Mouse (Mus musculus) urinary bladder, postnatal 10 days (tissue): ENCODE measurements around the gene Sirt3.

Source experiments
- DNase-seq: peaks from one replicate; pipeline ENCODE4 v3.0.0; 2022; ENCODE audit warnings: low spot score

The Sirt3 gene

DNA sequence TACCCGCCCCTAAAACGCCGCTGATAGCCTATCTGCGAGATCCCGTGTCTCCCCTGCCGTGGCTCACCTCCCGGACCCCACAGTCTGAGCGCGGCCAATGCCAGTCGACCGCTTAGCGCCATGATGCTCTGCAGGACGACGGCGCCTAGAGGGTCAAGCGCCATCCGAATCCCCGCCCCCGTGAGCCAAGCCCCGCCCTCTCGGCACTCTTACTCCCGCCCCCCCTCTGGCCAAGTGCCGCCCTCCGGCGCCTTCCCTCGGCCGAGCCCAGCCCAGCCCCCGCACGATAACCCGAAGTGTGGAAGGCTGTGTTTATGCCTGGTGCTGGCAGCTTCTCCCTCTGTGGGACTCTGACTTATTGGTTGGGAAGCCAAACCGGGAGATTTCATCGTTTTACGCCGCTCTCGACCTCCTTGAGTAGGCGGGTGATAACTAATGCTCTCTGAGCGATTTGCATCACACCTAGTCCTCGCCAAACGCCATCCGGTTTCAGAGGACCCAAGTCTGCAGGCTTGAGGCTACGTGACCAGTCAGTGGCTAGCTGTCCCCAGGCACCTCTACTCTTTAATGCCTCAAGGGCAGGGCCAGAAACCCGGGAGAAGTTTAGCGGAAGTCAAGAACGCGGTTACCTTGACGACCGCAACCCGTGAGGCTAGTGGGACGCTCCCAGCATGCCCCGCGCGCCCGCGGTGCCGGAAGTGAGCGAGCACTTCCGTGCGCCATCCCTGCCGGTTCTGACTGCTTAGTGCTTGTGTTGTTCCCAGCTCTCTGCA, at the start of gene Sirt3, which contains the start of gene Psmd13:
TSS of gene Sirt3 (minus strand) at position 614 of the 773 bp plus-strand sequence.
TSS of gene Psmd13 (plus strand) at position 273 of the 773 bp plus-strand sequence.
- peak; percentile 74 for DNase-seq

DNA sequence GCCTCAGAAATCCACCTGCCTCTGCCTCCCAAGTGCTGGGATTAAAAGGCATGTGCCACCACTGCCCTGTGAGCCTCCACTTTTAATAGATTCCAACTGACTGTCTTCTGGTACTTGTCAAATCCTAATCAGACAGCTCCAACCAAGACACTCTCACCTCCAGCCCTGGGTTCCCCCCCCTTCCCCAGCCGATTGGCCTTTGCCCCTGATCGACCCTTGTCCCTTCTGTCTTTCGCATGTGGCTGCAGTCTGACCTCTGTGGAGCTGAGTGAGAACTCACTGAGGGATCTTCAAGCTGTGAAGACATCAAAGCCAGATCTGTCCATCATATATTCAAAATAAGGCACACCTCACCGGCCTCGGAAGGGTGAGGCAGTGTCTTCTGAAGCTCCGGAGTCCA, 45.1 kb upstream of the Sirt3 start:
- no peak for DNase-seq

DNA sequence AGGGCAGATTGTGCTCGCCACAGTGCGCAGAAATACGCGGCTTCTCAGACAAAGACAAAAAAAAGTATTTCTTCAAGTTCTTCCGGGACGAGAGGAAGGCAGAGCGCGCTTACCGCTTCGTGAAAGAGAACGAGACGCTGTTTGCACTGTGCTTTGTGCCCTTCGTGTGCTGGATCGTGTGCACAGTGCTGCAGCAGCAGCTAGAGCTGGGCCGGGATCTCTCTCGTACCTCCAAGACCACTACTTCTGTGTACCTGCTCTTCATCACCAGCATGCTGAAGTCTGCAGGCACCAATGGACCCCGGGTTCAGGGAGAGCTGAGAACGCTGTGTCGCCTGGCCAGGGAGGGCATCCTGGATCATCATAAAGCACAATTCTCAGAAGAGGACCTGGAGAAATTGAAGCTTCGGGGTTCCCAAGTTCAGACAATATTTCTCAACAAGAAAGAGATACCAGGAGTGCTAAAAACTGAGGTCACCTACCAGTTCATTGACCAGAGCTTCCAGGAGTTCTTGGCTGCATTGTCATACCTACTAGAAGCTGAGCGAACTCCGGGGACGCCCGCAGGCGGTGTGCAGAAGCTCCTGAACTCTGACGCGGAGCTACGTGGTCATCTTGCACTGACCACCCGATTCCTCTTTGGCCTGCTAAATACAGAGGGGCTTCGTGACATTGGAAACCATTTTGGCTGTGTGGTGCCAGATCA, 41.1 kb upstream of the Sirt3 start:
- DNase-seq: no peak

DNA sequence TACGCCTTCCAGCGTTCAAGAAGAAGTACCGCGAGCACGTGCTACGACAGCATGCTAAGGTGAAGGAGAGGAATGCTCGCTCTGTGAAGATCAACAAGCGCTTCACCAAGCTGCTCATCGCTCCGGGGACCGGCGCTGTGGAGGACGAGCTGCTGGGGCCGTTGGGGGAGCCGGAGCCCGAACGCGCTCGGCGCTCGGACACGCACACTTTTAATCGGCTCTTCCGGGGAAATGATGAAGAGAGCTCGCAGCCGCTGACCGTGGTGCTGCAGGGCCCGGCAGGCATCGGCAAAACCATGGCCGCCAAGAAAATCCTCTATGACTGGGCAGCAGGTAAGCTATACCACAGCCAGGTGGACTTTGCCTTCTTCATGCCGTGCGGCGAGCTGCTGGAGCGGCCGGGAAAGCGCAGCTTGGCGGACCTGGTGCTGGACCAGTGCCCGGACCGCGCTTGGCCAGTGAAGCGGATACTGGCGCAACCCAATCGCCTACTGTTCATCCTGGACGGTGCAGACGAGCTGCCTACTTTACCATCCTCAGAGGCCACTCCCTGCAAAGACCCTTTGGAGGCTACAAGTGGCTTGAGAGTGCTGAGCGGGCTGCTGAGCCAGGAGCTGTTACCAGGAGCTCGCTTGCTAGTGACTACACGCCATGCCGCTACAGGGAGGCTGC, 40.4 kb upstream of the Sirt3 start:
- DNase-seq: no peak

DNA sequence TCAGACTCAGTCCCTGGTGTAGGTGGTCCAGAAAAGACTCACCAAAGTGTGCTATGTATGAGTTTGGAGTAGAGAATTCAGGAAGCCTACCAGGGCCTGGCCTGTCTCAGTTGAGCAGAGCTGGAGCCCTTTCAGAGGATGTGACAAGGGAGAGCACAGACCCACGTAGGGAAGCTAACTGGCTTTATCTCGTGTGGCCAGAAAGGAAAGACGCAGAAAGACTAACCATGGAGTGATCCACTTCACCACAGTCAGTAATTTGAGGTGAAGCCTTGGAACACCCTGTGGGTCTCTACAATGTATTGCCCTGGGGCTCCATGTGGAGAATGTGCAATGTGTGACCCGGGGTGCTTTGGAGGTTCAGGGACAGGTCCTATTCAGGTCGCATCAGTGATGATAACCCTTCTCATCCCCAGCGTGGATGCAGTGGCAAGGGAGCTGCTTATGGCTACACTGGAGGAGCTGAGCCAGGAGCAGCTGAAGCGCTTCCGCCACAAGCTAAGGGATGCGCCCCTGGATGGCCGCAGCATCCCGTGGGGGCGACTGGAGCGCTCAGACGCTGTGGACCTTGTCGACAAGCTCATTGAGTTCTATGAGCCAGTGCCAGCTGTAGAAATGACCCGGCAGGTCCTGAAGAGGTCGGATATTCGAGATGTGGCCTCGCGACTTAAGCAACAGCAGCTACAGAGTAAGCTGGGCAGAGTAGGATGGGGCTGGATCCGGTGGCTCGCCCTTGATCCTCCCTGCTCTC, 39.3 kb upstream of the Sirt3 start:
- DNase-seq: no peak

DNA sequence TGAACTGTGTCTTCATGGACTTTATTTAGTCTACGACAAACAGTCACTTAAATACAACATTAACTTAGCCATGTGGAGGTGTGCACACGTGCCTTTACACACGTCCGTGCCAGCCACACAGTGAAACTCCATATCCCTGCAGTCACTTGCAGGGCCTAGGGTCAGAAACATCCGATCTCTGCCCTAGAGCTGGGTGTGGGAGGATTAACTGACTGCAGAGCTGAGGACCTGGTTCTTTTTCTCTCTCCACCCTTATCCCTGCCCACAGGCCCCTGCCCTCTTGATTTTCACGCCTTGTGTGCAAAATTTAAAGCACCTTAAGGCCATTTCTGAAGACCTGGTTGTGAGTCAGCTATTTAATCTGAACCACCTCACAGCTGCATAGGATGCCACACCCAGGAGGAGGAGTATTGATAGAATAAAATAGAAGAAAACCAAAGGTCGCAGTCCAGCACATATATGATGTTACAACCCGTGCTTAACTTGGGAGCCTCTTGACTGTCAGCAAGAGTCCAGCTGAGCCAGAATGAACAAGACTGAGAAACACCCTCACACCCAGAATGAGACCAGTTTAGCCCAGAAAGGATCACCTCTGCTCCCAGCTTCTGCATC, 38.4 kb upstream of the Sirt3 start, which contains the start of gene Nlrp6:
TSS of gene Nlrp6 (plus strand) at position 485 of the 612 bp plus-strand sequence.
- no peak for DNase-seq

DNA sequence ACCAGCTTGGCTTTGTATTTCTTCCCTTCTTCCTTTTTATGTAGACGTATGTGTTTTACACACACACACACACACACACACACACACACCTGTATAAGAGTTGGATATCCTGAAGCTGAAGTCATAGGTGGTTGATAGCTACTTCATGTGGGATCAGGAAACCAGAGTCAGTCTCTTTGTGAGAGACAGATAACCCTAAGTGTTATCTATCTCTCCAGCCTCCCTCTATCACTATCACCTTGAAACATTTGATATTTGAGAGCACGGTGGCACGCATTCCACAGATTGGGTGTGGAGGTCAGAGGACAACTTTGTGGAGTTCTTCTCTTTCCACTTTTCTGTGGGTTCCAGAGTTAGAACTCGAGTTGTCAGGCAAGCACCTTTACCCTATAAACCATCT, 37.8 kb upstream of the Sirt3 start:
- DNase-seq: no peak

DNA sequence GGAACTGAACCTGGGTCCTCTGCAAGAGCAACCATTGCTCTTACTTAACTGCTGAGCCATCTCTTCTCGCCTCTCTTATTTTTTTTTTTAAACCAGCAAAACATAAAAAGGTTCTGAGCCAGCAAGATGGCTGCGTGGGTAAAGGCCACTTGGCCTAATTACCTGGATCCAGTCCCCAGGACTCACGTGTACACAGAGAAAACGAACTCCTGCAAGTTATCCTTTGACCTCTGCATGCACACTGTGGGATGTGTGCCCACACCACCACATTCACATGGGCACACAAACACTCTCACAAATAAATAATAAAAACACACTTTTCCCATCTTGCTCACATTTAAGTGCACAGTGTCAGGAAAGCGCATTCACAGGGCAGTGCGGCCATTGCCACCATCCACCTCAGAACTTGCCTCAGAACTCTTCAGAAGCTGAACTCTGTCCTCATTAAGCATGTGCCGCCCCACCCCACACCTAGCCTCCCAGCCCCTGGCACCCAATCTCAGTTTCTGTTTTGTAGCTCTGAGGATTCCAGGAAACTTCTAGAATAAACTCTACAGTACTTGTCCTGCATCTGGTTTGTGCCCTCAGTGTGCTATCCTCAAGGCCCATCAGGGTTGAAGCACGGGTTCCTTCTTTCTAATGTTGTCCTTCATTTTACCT, 32.1 kb upstream of the Sirt3 start:
- DNase-seq: no peak

DNA sequence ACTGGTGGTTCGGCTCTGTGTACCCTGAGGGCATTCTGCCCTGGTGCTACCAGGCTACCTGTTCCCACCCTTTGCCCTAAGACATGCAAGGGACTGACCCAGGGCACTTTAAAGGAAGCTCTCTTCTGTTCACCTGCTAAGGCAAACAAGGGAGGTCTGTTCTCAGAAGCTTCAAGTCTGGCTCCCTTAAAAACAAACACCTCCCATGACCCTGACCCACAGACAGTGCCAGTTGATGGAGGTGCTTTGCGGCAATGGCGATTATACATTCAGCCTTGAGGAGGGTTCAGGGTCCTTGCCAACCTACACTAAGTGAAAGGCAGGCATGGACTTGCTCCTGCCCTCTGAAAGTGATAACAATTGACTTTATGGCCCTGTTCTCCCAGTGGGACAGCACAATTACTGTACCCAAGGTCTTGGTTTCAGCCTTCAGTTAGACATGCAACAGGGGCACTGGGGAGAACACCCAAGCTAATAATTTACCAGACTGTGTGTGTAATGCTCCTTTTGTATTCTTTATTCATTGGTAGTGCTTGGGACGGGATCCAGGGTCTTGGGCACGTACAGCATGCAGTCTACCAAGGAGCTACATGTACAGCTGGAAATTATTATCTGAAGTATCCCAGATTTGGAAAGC, 30.9 kb upstream of the Sirt3 start:
- no peak for DNase-seq

DNA sequence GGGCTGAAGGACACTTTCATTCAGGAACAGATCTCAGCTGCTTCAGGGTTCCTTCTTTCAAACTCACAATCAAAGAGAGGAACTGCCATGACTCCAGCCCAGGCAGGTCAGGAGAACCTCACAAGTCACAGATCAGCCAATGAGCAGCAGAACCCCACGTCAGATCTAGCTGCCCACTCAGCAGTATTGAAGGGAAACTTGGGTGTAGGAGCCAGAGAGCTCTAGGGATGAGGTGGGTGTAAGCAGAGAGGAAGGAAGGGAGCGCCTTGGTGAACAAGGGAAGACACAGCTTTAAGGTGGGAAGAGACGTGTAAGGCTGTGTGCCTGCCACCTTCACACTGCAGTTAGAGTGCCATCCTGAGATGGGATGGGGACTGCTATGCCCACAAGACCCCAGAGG, 30.2 kb upstream of the Sirt3 start:
- DNase-seq: no peak

DNA sequence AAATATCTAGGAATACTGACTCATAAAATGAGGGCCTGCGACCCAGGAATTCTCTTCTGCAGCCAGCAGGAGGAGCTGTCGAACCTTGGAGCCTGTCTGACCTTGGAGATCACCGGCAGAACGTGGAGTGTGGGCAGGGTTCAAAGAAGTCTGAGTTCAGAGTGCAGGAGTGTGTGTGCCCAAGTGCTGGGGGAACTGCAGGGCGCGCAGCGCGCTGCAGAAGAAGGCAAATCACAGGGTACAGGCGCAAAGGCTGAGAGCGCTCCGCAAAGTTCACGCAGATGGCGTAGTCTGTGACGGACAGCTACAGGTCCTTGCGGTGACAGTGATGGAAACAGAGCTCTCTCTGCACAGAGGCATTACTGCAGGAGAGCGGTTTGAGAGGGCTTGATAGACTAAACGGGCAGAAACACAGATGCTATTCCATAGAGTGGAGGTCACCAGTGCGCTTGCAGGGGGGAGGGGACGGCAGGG, 26.6 kb upstream of the Sirt3 start:
- no peak for DNase-seq

DNA sequence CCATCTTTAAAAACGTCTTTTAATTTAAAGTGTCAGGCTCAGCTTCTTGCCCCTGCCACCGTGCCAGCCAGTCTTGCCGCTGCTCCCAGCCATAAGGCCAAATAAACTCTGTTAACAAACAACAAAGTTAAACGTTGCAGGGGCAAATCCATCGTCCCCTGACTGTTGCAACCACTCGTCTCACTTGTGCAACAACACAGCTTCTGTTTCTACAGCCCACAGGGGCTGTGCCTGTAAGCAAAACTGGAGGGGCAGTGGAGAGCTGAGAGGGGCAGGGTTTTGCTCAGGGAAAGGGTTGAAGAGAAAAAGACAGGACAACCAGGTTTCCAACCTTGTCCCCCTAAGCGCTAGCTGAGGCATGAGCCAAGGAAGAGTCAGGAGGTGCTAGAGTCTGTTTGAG, 26.1 kb upstream of the Sirt3 start:
- no peak for DNase-seq

DNA sequence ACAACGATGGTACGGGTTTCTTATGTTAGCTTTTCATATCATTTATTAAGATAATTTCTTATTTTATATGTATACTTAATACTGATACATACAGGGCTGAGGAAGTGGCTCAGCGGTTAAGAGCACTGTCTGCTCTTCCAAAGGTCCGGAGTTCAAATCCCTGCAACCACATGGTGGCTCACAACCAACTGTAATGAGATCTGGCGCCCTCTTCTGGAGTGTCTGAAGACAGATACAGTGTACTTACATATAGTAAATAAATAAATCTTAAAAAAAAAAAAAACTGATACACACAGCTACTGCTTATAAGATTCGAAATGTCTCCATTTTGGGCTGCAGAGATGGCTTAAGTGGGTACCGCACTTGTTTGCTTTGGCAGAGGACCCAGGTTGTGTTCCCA, 25.6 kb upstream of the Sirt3 start:
- no peak for DNase-seq

DNA sequence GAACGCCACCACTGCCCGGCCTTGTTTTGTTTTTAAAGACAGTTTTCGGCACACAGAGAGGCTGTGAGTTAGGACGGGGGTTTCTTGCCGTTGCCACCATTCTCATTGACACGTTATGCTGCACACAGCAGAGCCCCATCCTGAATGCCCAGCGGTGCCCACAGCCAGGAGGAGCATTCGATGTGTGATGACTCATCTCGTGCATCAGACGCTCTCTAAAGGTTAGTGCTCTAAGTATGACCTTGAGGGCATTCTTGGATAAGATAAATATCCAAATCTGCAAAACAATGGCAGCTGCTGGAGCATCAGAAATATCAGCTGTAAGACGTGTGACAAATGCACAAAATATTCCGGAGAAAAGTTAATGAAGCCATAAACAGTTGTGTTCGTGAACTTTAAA, 25.0 kb upstream of the Sirt3 start:
- no peak for DNase-seq

DNA sequence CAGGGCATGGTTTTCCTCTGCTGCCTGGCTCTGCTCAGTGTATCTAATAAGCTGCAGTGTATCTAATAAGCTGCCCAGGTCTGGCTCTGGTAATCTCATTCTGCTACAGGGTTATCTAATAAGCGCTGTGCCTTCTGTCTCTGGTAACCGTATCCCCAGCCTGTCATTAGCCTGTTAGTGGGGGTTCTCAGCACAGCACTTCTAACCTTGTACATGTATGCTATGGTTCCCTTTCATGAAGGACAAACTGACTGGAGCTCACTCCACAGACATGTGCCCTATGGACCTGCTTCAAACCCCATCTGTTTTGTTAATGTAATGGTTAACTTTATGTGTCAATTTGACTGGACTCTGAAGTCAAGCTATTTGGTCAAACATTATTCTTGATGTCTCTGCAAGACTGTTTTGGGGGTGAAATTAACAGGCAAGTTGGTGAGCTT, 23.6 kb upstream of the Sirt3 start:
- DNase-seq: no peak

DNA sequence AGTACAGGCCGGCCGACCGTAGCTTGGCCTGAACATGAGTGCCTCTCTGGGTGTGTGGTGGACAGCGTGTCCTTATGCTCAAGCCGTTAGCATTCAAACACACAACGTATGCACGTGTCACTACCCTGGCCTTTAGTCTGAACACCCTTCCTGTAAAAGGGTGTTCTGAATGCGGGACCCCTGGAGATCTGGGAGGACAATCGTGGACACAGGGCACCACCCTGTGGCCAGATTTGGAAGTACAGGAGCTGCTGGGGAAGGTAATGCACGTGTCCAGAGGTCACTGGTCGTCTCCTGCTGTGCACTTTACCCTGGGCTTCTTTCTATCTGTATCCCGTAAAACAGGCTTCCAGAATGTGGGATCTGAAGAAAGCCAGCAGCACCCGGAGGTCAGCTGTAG, 21.1 kb upstream of the Sirt3 start:
- DNase-seq: peak; percentile 47

DNA sequence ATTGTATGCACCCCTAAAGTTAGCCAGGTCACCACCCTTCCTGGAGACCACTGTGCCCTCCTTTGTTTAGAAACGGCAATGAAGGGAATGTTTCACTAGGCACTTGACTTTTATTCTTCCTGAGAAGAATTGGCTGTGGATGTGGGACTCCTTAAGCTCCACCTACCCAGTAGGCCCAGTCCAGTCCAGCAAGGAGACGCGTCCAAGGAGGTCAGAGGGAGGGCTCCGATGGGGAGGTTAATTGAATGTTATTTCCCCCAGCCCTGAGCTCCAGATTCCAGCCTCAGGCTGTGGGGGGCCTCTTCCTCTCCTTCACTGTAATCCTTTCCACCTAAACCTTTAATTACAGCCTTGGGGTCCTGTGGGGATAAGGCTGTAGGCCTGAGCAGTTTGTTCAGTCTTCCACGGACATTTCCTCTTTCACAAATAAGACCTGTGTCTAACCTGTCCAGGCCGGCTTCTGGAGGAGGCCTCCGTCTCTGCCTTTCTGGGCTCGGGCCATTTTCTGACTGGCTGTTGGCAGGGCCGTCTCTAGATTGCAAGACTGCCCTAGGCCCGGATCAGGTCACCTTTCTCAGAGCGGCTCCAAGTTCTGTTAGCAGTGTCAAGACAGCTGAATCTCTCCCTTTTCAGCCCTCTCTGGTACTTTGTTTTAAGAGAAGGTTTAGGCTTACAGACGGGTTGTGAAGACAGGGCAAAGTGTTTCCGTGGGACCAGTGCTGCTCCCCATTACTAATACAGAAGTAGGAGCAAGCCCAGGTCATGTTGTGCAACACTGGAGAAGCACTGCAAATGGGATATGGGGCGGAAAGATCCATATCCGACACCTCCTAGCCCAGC, 20.1 kb upstream of the Sirt3 start:
- DNase-seq: no peak

DNA sequence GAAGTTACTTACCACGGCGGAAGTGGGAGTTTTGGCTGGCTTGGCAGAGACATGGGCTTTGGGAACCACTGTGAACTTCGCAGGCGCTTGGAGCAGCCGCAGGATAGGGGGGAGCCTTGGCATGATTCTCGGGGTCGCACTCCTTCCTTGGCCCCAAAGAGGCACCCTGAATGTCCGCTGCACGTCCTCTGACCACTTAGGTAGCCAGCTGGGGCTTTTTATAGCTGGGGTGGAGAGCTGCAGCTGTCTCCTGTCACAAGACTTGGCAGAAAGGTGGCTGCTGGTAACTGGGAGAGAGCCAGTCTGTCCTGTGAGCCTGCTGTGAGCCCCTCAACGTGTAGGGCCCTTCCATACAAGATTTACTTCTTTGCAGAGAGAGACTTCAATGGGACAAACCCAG, 18.1 kb upstream of the Sirt3 start, which contains the start of gene Cox8b:
TSS of gene Cox8b (minus strand) at position 227 of the 400 bp plus-strand sequence.
- DNase-seq: no peak

DNA sequence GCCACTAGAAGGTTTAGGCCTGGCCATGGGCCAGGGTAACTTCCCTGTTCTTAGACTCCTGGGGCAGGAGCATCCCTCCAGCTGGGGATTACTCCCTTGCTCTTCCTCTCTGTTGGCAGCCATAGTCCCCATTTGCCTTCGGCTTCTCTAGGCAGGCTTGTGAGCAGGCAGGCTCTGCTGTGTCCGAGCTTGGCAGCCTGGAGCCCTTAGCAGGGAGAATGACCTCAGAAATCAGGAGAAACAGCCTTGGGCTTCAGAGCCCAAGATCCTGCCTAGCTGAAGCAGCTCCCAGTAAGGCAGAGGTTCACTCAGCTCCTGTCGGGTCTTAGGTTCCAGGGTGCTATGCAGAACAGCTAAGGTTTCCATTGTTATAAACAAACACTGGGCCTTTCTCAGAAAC, 17.0 kb upstream of the Sirt3 start:
- no peak for DNase-seq

DNA sequence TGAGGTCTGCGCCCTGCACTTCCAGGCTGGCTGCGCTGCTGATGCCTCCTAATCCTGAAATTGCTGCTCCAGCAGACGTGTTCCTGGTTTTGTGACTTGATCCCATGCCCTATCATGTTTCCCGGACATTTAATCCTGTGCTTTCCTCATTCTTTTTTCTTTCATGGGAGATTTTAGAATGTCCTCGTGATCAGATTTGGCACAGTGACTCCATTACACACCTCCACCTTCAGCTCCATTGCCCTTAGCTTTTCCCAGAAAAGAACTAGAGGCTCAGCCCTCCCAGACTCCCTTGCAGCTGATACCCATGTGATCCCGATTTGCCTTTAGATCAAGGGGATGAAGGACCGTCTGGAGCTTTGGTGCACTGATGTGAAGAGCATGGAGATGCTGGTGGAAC, 15.8 kb upstream of the Sirt3 start:
- DNase-seq: no peak
